Mouse (Mus musculus) CH12.LX (cell line): Measurements from ENCODE around the gene Dync2li1.

ENCODE experiments used
- CTCF ChIP-seq, 2 experiments: IDR thresholded peaks in 1 of 2; conservative IDR thresholded peaks in 1 of 2; 2 replicates each; pipeline ENCODE4 v1.5.1; 2011 to 2012; ENCODE audit warnings: low read depth in 2 of 2, low read length in 2 of 2, improper control_type of control experiment in 1 of 2, inconsistent platforms in 1 of 2, mild to moderate bottlenecking in 1 of 2, moderate library complexity in 1 of 2
- MAFK ChIP-seq: IDR thresholded peaks from 2 replicates; pipeline ENCODE4 v1.6.1; 2011; ENCODE audit warnings: low read length, improper control_type of control experiment; ENCODE audit not compliant: insufficient replicate concordance
- MAZ ChIP-seq: IDR thresholded peaks from 2 replicates; pipeline ENCODE4 v1.6.1; 2012; ENCODE audit warnings: low read depth, mild to moderate bottlenecking, inconsistent platforms, low read length, improper control_type of control experiment, moderate library complexity
- NELFE ChIP-seq: IDR thresholded peaks from 2 replicates; pipeline ENCODE4 v1.6.1; 2011; ENCODE audit warnings: low read depth, low read length, improper control_type of control experiment
- POLR2A ChIP-seq: IDR thresholded peaks from 2 replicates; pipeline ENCODE4 v1.6.1; 2011; ENCODE audit warnings: low read depth, mild to moderate bottlenecking, improper control_type of control experiment, low read length
- RAD21 ChIP-seq: IDR thresholded peaks from 2 replicates; pipeline ENCODE4 v1.6.1; 2011; ENCODE audit warnings: low read depth, mild to moderate bottlenecking, low read length, improper control_type of control experiment, moderate library complexity
- RCOR1 ChIP-seq: conservative IDR thresholded peaks from 2 replicates; pipeline ENCODE4 v1.6.1; 2012; ENCODE audit warnings: low read depth, mild to moderate bottlenecking, inconsistent platforms, low read length, improper control_type of control experiment
- SIN3A ChIP-seq: IDR thresholded peaks from 2 replicates; pipeline ENCODE4 v1.6.1; 2012; ENCODE audit warnings: low read length, improper control_type of control experiment, inconsistent platforms
- UBTF ChIP-seq: IDR thresholded peaks from 2 replicates; pipeline ENCODE4 v1.6.1; 2012; ENCODE audit warnings: low read depth, mild to moderate bottlenecking, inconsistent platforms, low read length, improper control_type of control experiment, moderate library complexity

DNA sequence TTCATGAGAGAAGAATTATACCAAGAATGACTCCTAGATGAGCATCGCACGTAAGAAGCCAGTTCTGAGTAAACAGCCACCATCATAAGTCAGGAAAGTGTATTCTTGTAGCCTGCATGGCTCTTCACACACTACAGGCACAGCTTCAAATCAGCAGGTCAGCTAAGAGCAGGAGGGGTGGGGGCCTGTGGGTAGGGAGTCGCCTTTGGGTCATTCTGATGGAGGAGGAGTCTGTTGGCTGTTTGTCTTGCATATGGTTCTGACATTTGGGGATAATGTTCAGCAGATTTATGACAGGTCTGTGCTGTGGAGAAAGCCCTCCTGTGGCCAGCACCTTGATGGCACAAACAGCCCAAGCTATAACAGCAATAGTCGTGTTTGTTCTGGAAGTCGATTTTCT is 29.9 kb downstream of the Dync2li1 start:
- TF ChIP-seq SIN3A = no peak
- no peak for TF ChIP-seq RCOR1
- TF ChIP-seq MAZ = no peak
- no peak for TF ChIP-seq RAD21
- TF ChIP-seq UBTF = no peak
- no peak for TF ChIP-seq CTCF (conservative IDR thresholded peaks at IDR 0.05 in 1 of 2, IDR thresholded peaks at IDR 0.05 in 1 of 2; ENCODE audit: low read depth in 2 of 2, low read length in 2 of 2)
- no peak for TF ChIP-seq NELFE
- TF ChIP-seq POLR2A = no peak
- TF ChIP-seq MAFK = no peak
